Mouse (Mus musculus) gonadal fat pad, adult 2 months (tissue): ENCODE results near the gene St6gal1. TPM values are rescaled to one million over a fixed set of nuclear protein-coding genes. Genes with fewer than 3 reads are reported as not detected.

Source experiments
- DNase-seq: peaks from one replicate; pipeline ENCODE4 v3.0.0-alpha.2; 2012; ENCODE audit warnings: low read depth
- polyA plus RNA-seq: library from polyadenylated mRNA; depleted of rRNA; stranded (reverse); fragments of >200 nt; gene quantifications from 2 replicates; pipeline ENCODE4 v1.2.3, GENCODE M21; 2012

St6gal1 gene
- polyA plus RNA-seq, 1 experiment = 119 TPM

- no peak for DNase-seq
Measured at GRCm38 (mm10) chr16:23337317-23337716, 112.8 kb downstream of the St6gal1 start.

DNA sequence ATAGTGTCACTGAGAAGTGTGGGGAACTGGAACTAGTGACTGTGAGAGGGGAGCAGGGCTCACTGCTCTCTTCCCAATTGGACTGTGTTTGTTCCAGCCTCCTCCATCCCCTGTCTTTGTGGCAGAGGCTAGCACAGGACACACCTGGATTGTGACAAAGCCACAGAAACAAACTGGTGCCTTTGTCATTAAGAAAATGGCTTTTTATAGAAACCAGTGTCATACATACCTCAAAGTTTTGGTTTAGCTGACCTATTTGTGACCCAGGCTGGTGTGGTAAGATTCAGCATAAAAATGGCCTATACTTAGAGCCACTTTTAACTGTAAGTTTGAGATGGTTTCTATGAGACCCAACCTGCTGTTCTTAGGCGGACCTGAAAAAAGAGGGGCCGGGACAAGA, 116.7 kb downstream of the St6gal1 start:
- DNase-seq = no peak

GRCm38 (mm10) chr16:23350802-23351201, 126.3 kb downstream of the St6gal1 start:
- DNase-seq = no peak

DNA sequence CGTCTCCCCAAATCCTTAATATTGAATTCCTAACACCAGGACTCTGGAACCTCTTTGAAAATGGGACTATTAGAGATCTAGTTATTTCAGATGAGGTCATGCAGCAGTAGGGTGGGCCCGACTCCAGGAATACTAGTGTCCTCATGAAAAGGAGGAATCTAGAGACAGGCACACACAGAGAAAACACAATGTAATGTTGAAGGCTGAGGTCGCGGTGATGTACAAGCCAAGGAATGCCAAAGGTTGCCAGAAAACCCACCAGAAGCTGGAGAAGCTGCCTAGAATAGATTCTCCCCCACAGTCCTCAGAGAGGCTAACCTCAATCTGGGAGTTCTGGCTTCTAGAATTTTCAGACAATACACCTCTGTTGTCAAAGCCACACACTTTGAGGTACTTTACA, 136.5 kb downstream of the St6gal1 start:
- no peak for DNase-seq

DNA sequence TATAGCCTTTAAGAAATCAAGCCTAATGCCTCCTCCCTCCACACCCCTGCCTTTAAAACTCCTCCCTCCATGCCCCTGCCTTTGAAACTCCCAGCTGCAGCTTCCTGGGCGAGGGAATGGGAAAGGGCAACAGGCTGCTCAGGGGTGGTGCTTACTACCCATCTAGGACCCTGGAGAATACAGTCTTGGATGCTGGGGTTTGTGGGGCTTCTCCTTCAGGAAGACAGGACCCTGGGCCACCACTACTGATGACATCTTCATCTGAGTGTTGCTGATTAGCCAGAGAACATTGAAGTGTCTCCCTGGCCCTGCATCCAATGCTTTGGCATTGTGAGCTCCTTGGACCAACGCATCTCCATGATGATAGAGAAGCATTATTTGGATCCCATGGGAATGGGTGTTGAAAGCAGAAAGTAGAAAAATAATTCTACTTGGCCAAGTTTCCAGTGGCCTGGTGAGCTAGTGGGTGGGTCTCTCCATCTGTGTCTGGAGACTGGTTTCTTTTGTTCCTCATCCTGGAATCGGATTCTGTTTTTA, 137.0 kb downstream of the St6gal1 start:
- DNase-seq = no peak

- DNase-seq = no peak
Measured at GRCm38 (mm10) chr16:23364328-23364990, 139.9 kb downstream of the St6gal1 start.

DNA sequence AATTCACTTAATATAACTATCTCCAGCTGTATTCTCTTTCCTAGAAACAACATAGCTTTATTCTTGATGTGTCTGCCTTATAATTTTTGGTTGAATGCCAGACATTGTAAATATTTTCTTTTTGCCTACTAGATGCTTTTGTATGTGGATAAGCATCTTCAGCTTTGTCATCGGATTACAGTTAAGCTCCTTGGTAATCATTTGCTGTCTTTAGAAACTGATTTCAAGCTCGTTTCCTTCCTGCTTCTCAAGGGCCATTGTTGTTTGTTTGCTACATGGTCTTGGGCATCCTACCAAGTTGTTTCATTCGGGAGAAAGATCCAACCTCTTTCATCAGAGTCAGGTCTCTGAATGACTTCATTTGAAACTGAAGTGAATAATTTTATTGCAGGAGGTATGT, 144.6 kb downstream of the St6gal1 start:
- DNase-seq = no peak

DNA sequence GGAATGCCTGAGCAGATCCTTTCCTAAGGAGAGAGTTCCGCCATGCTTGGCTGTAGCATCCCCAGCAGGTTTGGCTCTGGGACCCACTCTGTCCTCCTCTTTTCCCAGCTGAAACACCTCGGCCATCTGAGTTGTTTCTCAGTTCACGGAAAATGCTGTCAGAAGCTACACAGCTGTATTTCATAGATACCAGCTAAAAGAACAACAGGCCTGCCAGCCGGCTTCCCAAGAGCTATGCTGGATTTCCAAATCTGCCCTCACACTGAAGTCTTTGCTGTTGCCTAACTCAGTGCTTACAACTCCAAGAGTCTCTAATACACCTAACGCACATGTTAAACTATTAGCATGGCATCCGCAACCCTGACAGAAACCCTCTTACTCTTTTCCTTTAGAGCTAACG, 146.2 kb downstream of the St6gal1 start:
- no peak for DNase-seq

DNA sequence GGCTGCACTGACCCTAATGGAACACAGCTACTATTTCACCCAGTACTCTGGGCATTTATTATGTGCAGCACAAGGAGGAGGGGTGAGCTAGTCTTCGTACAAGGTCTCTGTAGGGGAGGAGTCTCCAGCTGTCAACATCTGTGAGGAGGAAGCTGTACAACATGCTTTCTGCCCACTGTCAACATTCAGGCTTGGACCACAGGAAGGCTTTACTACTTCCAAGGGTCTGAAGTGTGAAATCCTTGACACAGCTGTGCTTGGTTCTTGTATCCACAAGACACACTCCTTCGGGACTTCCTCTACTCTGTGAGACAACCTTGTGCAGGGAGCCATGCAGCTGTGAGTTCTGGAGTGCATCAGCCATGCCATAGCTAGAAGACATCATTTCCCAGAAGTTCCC, 147.8 kb downstream of the St6gal1 start:
- DNase-seq = no peak

DNA sequence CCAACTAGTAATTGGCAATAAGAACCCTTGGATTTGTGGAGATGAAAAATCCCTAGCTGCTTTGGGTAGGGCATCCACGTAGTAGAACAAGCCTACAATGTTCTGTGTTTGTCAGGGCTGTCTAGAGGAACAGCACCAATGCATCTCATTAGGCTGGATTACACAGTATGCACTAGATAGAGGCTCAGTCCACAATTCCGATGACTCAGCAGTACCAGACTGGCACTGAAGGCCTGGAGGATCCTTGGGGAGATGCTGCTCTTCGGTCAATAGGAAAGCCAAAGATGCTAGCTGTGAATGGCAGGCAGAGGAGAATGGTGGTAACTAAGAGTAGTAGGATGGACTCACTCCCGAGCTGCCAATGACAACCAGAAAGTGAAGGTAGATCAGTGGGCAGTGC, 149.5 kb downstream of the St6gal1 start:
- DNase-seq = no peak

GRCm38 (mm10) chr16:23374938-23375337, 150.4 kb downstream of the St6gal1 start:
- no peak for DNase-seq

GRCm38 (mm10) chr16:23376189-23376588, 151.6 kb downstream of the St6gal1 start:
- DNase-seq = no peak

GRCm38 (mm10) chr16:23379536-23380230, 155.1 kb downstream of the St6gal1 start:
- no peak for DNase-seq

DNA sequence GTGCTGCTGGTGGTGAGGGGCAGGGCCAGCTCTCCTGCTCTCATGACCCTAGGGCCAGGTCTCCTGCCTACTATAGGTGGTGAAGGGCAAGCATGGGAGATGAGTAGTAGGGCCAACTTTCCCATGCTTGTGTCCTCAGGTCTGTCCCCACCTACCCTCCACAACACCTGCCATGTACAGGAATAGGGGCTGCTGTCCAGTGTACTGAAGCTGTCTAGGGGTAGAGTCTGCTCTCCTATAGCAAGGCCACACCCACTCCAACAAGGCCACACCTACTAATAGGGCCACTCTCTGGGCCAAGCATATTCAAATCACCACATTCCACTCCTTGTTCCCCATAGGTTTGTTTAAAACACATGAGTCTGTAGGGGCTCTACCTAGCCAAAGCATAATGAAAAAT, 159.8 kb downstream of the St6gal1 start:
- DNase-seq = no peak

- DNase-seq = no peak
Measured at GRCm38 (mm10) chr16:23397931-23398330, 173.4 kb downstream of the St6gal1 start.

- DNase-seq = no peak
Measured at GRCm38 (mm10) chr16:23401463-23401862, 176.9 kb downstream of the St6gal1 start.

- DNase-seq = no peak
Measured at GRCm38 (mm10) chr16:23401959-23402358, 177.4 kb downstream of the St6gal1 start.

GRCm38 (mm10) chr16:23403008-23403755, 178.6 kb downstream of the St6gal1 start:
- DNase-seq = peak; percentile 24
